Mouse (Mus musculus): ENCODE data around the gene Uba52. TPM values are rescaled to one million over a fixed set of nuclear protein-coding genes. Genes with fewer than 3 reads are reported as not detected.

Gene Uba52
- polyA plus RNA-seq, 1 experiment = 835 TPM

DNA sequence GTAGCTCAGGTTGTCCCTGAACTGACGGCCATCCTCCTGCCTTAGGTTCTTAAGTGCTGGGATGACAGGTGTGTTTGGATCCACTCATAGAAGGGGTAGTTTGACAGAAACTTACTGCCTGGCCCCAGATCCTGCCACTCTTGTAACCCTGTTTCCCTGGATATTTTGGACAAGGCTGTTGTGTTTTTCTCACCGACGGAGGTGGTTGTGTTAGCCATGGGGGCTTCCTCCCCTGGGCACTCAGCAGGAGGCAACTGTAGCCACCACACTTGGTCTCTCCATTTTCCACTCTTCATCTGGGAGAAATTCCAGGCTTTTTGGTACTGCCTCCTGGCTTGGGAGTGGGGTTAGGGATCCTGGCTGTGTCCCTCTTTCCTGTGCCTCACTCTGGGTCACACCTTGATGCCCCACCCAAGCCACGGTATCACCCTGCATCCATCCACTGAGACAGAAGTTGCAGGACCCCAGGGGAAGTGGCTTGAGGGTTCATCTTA is 29.5 kb upstream of the Uba52 start:
- peak overlapping the region; percentile 79 for H3K4me3 ChIP-seq (ENCODE audit: insufficient read depth, low read depth, low read length)
- peaks cover 21% of the 10 kb centered on the region; the same call in 1 of the 2 replicates for H3K4me1 ChIP-seq (ENCODE audit: control insufficient read depth, insufficient read depth, low read length)
- 2% methylated on average over 4 of the region's 4 CpGs for WGBS
- peak overlapping the region; percentile 77 for H3K27ac ChIP-seq (ENCODE audit: insufficient read depth, low read depth, low read length)
- DNase-seq = no peak
- no peak for TF ChIP-seq POLR2A (IDR thresholded peaks at IDR 0.05; ENCODE audit: low read depth, low read length)
- TF ChIP-seq CTCF (conservative IDR thresholded peaks at IDR 0.05; ENCODE audit: insufficient read depth, insufficient read length, low read depth, low read length) = no peak
- no peaks in the 10 kb centered on the region for H3K36me3 ChIP-seq (ENCODE audit: control insufficient read depth, insufficient read depth, low read length)
- H3K27me3 ChIP-seq (replicated peaks; ENCODE audit: control insufficient read depth, insufficient read depth, low read length) = no peaks in the 10 kb centered on the region

DNA sequence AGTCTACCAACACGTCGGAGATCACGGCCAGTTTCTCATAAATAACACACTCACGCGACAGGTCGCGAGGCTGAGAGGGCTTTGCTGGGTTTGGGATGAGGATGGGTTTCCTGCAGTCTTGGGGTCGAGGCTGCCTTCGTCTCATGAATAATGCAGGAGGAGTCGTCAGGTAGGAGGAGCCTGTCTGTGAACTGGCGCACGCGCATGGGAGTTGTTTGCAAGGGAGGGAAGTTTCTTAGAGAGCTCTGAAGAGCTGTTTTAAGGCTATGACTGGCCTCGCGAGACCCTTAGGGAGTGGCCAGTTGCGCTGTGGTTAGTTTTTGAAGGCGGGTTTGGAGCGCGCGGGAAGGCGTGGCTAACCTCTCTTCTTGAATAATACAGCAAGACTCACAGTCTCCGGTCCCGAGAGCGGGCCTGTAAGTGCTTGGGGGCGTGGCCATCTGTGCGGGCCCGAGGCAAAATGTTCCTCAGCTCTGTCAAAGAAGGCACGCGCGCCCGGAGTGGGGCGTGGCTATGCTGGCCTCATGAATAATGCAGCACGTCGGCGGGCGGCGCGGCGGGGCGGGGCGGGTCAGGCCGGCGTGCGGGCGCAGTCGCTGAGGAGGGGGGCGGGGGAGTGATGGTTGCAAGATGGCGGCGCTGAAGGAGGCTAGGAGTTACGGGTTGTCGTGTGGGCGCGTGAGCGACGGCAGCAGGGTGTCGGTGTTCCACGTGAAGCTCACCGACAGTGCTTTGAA is 28.6 kb upstream of the Uba52 start, which contains the start of gene Ell:
Gene Ell, plus strand, starts transcription at position 381 of the 737 bp plus-strand sequence.
- H3K27ac ChIP-seq (ENCODE audit: insufficient read depth, low read depth, low read length) = peak within 1 kb of the TSS; percentile 91
- 0 out of 2 replicates have a peak, but pooled peaks have one; percentile 0 for TF ChIP-seq CTCF (conservative IDR thresholded peaks at IDR 0.05; ENCODE audit: insufficient read depth, insufficient read length, low read depth, low read length)
- TF ChIP-seq POLR2A (IDR thresholded peaks at IDR 0.05; ENCODE audit: low read depth, low read length) = peak; percentile 47
- H3K4me1 ChIP-seq (ENCODE audit: control insufficient read depth, insufficient read depth, low read length) = peaks cover 19% of the 10 kb centered on the region; the same call in 1 of the 2 replicates
- peak; percentile 100 for DNase-seq
- H3K27me3 ChIP-seq (replicated peaks; ENCODE audit: control insufficient read depth, insufficient read depth, low read length) = no peaks in the 10 kb centered on the region
- WGBS = under 1% methylated on average over 57 of the region's 58 CpGs
- H3K4me3 ChIP-seq (ENCODE audit: insufficient read depth, low read depth, low read length) = peak within 1 kb of the TSS; percentile 79
- no peaks in the 10 kb centered on the region for H3K36me3 ChIP-seq (ENCODE audit: control insufficient read depth, insufficient read depth, low read length)

DNA sequence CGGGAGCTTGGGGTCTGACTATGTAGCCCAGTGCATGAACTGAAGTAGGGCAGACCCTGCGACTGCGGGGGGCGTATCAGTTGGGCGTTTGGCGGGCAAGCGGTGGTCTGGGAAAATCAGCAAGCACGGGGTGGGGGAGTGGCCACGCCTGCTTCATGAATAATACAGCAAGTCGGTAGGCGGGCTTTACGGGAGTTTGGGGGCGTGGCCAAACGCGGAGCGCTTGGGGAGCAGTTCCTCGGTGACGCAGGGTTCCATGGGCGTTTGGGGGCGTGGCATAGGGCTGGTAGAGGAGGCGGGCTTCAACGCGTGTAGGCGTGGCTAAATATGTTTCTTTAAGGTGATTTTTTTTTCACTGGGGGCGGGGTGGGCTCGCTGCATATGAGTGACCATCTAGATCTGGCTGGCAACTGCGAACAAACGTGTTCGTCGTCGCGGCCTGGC is 28.1 kb upstream of the Uba52 start:
- Histone ChIP-seq H3K27ac (ENCODE audit: insufficient read depth, low read depth, low read length) (peak overlapping the region; percentile 91), H3K4me3 (ENCODE audit: insufficient read depth, low read depth, low read length) (peak overlapping the region; percentile 64), H3K4me1 (ENCODE audit: control insufficient read depth, insufficient read depth, low read length) (peaks cover 15% of the 10 kb centered on the region; the same call in 1 of the 2 replicates), H3K27me3 (replicated peaks; ENCODE audit: control insufficient read depth, insufficient read depth, low read length) (no peaks in the 10 kb centered on the region), H3K36me3 (ENCODE audit: control insufficient read depth, insufficient read depth, low read length) (no peaks in the 10 kb centered on the region)
- TF ChIP-seq CTCF (conservative IDR thresholded peaks at IDR 0.05; ENCODE audit: insufficient read depth, insufficient read length, low read depth, low read length) (no peak), POLR2A (IDR thresholded peaks at IDR 0.05; ENCODE audit: low read depth, low read length) (no peak)
- WGBS = under 1% methylated on average over 32 of the region's 32 CpGs
- DNase-seq = peak; percentile 99

DNA sequence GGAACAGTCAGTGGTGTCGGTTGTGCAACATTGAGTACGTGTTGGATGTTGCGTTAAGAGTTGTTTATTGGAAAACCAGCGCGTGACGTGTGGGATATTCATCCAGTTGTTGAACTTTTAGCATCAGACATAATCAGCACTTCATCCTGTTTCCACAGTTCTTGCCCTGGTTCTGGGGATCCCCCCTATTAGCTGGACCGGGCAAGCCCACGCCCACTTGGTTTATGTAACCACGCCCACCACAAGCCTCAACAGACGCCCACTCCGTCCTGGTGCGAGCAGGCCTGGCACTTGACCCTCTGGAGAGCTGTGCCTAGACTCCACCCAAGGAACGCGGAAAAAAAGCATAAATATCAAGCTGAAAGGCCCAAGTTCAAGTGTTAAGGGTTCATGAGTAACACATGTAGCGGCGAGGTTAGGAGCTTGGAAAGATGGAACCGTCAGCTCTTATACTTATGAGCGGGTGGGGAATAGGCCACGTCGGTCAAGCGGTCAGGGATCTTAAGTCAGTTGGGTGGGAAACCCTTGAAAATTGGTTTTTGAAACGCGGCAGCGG is 27.5 kb upstream of the Uba52 start:
- Histone ChIP-seq H3K36me3 (ENCODE audit: control insufficient read depth, insufficient read depth, low read length) (no peaks in the 10 kb centered on the region), H3K4me1 (ENCODE audit: control insufficient read depth, insufficient read depth, low read length) (peaks cover 11% of the 10 kb centered on the region; the same call in 1 of the 2 replicates), H3K27me3 (replicated peaks; ENCODE audit: control insufficient read depth, insufficient read depth, low read length) (no peaks in the 10 kb centered on the region), H3K27ac (ENCODE audit: insufficient read depth, low read depth, low read length) (peak overlapping the region; percentile 28), H3K4me3 (ENCODE audit: insufficient read depth, low read depth, low read length) (peak overlapping the region; percentile 53)
- WGBS = 13% methylated on average over 24 of the region's 24 CpGs
- peak; percentile 78 for DNase-seq
- TF ChIP-seq POLR2A (IDR thresholded peaks at IDR 0.05; ENCODE audit: low read depth, low read length) (no peak), CTCF (conservative IDR thresholded peaks at IDR 0.05; ENCODE audit: insufficient read depth, insufficient read length, low read depth, low read length) (no peak)

DNA sequence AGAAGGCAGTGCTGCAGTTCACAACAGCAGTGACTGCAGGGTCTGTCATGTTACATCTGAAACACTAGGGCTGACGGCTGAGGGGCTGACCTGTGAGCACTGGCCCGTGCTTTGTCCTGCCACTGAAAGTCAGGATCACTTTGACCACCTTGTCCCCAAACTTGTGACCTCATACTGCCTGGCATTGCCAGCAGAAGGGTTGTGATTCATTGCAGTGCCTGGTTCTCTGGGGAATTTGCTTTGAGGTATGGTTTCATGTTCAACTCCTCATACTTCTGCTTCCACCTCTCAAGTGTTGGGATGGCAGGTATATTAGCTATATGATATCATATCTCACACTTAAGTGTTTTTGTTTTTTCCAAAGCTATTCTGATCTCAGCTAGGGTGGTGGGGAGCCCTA is 25.1 kb upstream of the Uba52 start:
- H3K27me3 ChIP-seq (replicated peaks; ENCODE audit: control insufficient read depth, insufficient read depth, low read length) = no peaks in the 10 kb centered on the region
- TF ChIP-seq POLR2A (IDR thresholded peaks at IDR 0.05; ENCODE audit: low read depth, low read length) (no peak), CTCF (conservative IDR thresholded peaks at IDR 0.05; ENCODE audit: insufficient read depth, insufficient read length, low read depth, low read length) (no peak)
- DNase-seq = no peak
- no peaks in the 10 kb centered on the region for H3K36me3 ChIP-seq (ENCODE audit: control insufficient read depth, insufficient read depth, low read length)
- peaks cover 3% of the 10 kb centered on the region; the same call in 1 of the 2 replicates for H3K4me1 ChIP-seq (ENCODE audit: control insufficient read depth, insufficient read depth, low read length)
- H3K27ac ChIP-seq (ENCODE audit: insufficient read depth, low read depth, low read length) = no peak overlapping the region
- no peak overlapping the region for H3K4me3 ChIP-seq (ENCODE audit: insufficient read depth, low read depth, low read length)
- WGBS = 89% methylated on average over 2 of the region's 2 CpGs

DNA sequence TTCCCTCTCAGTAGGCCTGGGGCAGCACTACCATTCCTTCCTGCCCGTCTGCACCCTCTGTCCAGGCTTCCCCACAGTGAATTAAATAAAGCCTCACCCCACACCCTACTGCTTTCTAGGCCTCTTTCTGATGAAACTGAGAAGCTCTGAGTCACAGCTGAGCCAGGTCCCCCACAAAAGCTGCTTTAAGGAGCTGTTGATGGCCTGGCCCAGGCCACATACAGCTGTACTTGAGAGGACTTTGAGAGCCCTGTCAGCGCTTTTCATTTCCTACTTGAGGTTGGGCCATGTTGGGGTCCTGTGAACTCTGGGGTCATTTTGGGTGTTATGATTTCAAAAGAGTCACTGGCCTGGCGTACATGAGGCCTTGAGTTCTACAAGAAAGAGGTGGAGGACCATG is 24.6 kb upstream of the Uba52 start:
- Histone ChIP-seq H3K4me3 (ENCODE audit: insufficient read depth, low read depth, low read length) (no peak overlapping the region), H3K36me3 (ENCODE audit: control insufficient read depth, insufficient read depth, low read length) (no peaks in the 10 kb centered on the region), H3K27me3 (replicated peaks; ENCODE audit: control insufficient read depth, insufficient read depth, low read length) (no peaks in the 10 kb centered on the region), H3K27ac (ENCODE audit: insufficient read depth, low read depth, low read length) (no peak overlapping the region), H3K4me1 (ENCODE audit: control insufficient read depth, insufficient read depth, low read length) (peaks cover 2% of the 10 kb centered on the region; the same call in 1 of the 2 replicates)
- 93% methylated on average over 3 of the region's 3 CpGs for whole genome bisulfite sequencing
- no peak for DNase-seq
- no peak for TF ChIP-seq CTCF (conservative IDR thresholded peaks at IDR 0.05; ENCODE audit: insufficient read depth, insufficient read length, low read depth, low read length)
- TF ChIP-seq POLR2A (IDR thresholded peaks at IDR 0.05; ENCODE audit: low read depth, low read length) = no peak

DNA sequence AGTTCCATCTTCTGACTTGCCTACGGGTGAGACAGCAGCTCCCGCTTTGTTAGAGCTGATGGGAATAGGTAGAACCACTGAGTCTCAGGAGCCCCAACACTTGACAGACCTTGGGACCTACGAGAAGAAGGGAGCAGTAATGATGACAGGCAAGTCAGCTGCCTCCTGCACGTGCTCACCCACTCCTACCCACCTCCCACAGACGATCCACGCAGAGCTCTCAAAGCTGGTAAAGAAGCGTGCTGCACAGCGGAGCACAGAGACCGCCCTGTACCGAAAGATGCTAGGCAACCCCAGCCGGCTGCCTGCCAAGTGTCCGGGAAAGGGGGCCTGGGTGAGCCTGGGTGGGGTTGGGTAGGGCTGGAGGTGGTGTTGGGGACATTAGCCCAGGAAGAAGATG is 23.7 kb upstream of the Uba52 start:
- Histone ChIP-seq H3K4me3 (ENCODE audit: insufficient read depth, low read depth, low read length) (no peak overlapping the region), H3K4me1 (ENCODE audit: control insufficient read depth, insufficient read depth, low read length) (peaks cover 5% of the 10 kb centered on the region; the same call in 1 of the 2 replicates), H3K27me3 (replicated peaks; ENCODE audit: control insufficient read depth, insufficient read depth, low read length) (no peaks in the 10 kb centered on the region), H3K27ac (ENCODE audit: insufficient read depth, low read depth, low read length) (no peak overlapping the region), H3K36me3 (ENCODE audit: control insufficient read depth, insufficient read depth, low read length) (no peaks in the 10 kb centered on the region)
- 93% methylated on average over 12 of the region's 12 CpGs for WGBS
- TF ChIP-seq POLR2A (IDR thresholded peaks at IDR 0.05; ENCODE audit: low read depth, low read length) (no peak), CTCF (conservative IDR thresholded peaks at IDR 0.05; ENCODE audit: insufficient read depth, insufficient read length, low read depth, low read length) (no peak)
- DNase-seq = no peak

All from kidney, adult 2 months (tissue).